Mouse (Mus musculus) kidney, postnatal 0 days (tissue): Measurements from ENCODE around the gene Ctnnd2. TPM values are rescaled to one million over a fixed set of nuclear protein-coding genes. Genes with fewer than 3 reads are reported as not detected.

Source experiments
- ATAC-seq: fragments of 200-750 bp; cut with Nextera tagmentation; replicated peaks from 2 replicates; pipeline ENCODE4 v1.8.0; 2017; ENCODE audit warnings: low read depth, moderate number of reproducible peaks, moderate TSS enrichment, moderate library complexity; ENCODE audit not compliant: low FRiP score
- DNase-seq: peaks from one replicate; pipeline ENCODE4 v3.0.0-alpha.2; 2016; ENCODE audit warnings: low spot score
- H3K27ac ChIP-seq: fragments of 300-500 bp; sonication (generic); 2 replicates; pipeline ENCODE4 v1.5.1; 2014; ENCODE audit warnings: mild to moderate bottlenecking
- H3K27me3 ChIP-seq: fragments of 300-500 bp; sonication (generic); 2 replicates; pipeline ENCODE4 v1.6.1; 2014; ENCODE audit warnings: low read length, mixed read lengths; ENCODE audit not compliant: insufficient read depth
- H3K36me3 ChIP-seq: fragments of 300-500 bp; sonication (generic); 2 replicates; pipeline ENCODE4 v1.6.1; 2014; ENCODE audit warnings: low read length, mixed read lengths; ENCODE audit not compliant: insufficient read depth
- H3K4me1 ChIP-seq: fragments of 300-500 bp; sonication (generic); replicated peaks from 2 replicates; pipeline ENCODE4 v1.6.1; 2014; ENCODE audit warnings: antibody characterized with exemption, low read length, mixed read lengths; ENCODE audit not compliant: insufficient read depth
- H3K4me2 ChIP-seq: fragments of 300-500 bp; sonication (generic); 2 replicates; pipeline ENCODE4 v1.6.1; 2014; ENCODE audit warnings: mild to moderate bottlenecking, low read length, moderate library complexity, mixed read lengths
- H3K4me3 ChIP-seq: fragments of 300-500 bp; sonication (generic); replicated peaks from 2 replicates; pipeline ENCODE4 v1.5.1; 2014; ENCODE audit warnings: low read depth, low read length
- H3K9ac ChIP-seq: fragments of 300-500 bp; sonication (generic); 2 replicates; pipeline ENCODE4 v1.6.1; 2014; ENCODE audit warnings: low read depth, low read length
- H3K9me3 ChIP-seq: fragments of 300-500 bp; sonication (generic); replicated peaks from 2 replicates; pipeline ENCODE4 v1.6.1; 2016; ENCODE audit warnings: low read length, inconsistent platforms, mixed read lengths
- CTCF ChIP-seq: IDR thresholded peaks from 2 replicates; pipeline ENCODE4 v1.5.1; 2016; ENCODE audit warnings: antibody characterized with exemption, low read depth, mild to moderate bottlenecking, moderate library complexity
- WGBS: fragments of 180-500 bp; shearing (Covaris S2); extraction: QIAGEN DNeasy Blood & Tissue Kit; methylation state at CpG from one replicate; pipeline ENCODE4 v1.1.7; 2014; 5-methylcytosine and 5-hydroxymethylcytosine counted together
- polyA plus RNA-seq: library from polyadenylated mRNA; unstranded; fragments of >200 nt; fragmentation: Nextera tagmentation; extraction: Ambion mirVana; gene quantifications from 2 replicates; pipeline ENCODE4 v1.2.1, GENCODE M21; 2015

The Ctnnd2 gene
- polyA plus RNA-seq, 1 experiment from 2014 or later, result 2.8 TPM

DNA sequence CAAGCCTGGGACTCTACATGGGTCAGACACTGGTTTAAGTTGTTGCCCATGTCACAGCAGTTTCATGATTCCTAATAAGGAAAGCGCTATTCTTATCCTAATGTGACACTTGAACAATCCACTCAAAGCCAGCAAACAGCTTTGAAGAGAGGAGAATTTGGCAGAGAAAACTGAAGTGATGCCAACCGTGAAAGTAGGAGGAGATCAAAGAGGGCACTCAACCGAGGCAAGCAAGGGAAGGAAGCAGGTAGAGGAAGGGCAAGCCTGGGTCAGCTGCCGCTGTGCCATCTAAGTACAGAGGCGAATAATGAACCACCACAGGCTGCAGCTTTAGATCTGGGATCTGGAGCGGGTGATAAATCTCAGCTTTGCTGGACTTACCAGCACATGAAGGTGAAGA lies 528.4 kb downstream of the Ctnnd2 start:
- Histone ChIP-seq H3K9me3 (no peaks in the 10 kb centered on the region), H3K4me2 (no peak overlapping the region), H3K9ac (no peak overlapping the region), H3K27ac (no peak overlapping the region), H3K4me3 (no peak overlapping the region), H3K4me1 (no peaks in the 10 kb centered on the region), H3K27me3 (no peaks in the 10 kb centered on the region), H3K36me3 (no peaks in the 10 kb centered on the region)
- peak; percentile 33; the same call in 1 of the 2 replicates for ATAC-seq
- TF ChIP-seq CTCF, result no peak
- DNase-seq, result peak; percentile 28
- 30% methylated on average over 6 of the region's 6 CpGs for WGBS

- no peak overlapping the region for H3K9ac ChIP-seq
- no peaks in the 10 kb centered on the region for H3K27me3 ChIP-seq
- no peak overlapping the region for H3K4me2 ChIP-seq
- DNase-seq (no peak), ATAC-seq (no peak)
- H3K4me3 ChIP-seq, result no peak overlapping the region
- TF ChIP-seq CTCF, result no peak
- no peaks in the 10 kb centered on the region for H3K4me1 ChIP-seq
- no peaks in the 10 kb centered on the region for H3K36me3 ChIP-seq
- 64% methylated on average over 5 of the region's 5 CpGs for WGBS
- H3K9me3 ChIP-seq, result no peaks in the 10 kb centered on the region
- H3K27ac ChIP-seq, result no peak overlapping the region
Observed at GRCm38 (mm10) chr15:30701592-30701991, 529.2 kb downstream of the Ctnnd2 start.

DNA sequence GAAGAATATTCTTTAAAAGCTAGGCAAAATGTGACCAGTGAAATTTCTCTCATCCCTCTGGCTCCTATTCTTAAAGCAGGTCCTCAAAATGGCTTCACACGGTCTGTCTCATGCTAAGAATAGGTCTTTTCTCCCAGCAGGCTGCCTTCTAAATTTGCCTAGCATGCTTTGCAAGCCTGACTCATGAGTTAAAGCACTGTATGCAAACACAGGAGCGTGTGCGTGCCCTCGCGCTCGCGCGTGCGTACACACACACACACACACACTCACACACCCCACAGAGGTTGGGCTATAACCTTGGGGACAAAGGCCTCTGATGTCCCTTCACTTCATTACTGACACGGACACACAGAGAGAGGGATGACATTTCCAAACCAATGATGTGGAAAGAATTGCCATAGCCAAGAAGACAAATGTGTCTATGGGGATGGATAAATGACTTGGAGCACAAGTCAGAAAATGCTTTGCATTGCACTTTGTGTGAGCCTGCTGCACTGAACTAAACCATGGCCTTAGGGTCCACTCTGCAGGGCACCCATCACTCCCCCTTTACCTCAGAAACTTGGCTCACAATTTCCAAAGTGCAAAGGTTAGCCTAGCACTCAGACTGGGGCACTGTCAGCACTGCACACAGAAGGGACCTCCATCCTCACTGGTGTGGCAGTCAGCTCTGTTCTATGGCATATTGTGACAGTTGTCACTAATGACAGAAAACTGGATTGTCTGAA lies 536.8 kb downstream of the Ctnnd2 start:
- Histone ChIP-seq H3K9me3 (no peaks in the 10 kb centered on the region), H3K27me3 (no peaks in the 10 kb centered on the region), H3K4me3 (no peak overlapping the region), H3K36me3 (no peaks in the 10 kb centered on the region), H3K9ac (no peak overlapping the region), H3K27ac (no peak overlapping the region), H3K4me2 (no peak overlapping the region), H3K4me1 (no peaks in the 10 kb centered on the region)
- ATAC-seq (no peak), DNase-seq (no peak)
- WGBS, result 83% methylated on average over 10 of the region's 10 CpGs
- no peak for TF ChIP-seq CTCF

GRCm38 (mm10) chr15:30709754-30710105 lies 537.3 kb downstream of the Ctnnd2 start:
- Histone ChIP-seq H3K27me3 (no peaks in the 10 kb centered on the region), H3K4me1 (no peaks in the 10 kb centered on the region), H3K4me2 (no peak overlapping the region), H3K27ac (no peak overlapping the region), H3K36me3 (no peaks in the 10 kb centered on the region), H3K9me3 (no peaks in the 10 kb centered on the region), H3K9ac (no peak overlapping the region), H3K4me3 (no peak overlapping the region)
- no peak for TF ChIP-seq CTCF
- ATAC-seq (no peak), DNase-seq (no peak)
- 79% methylated on average over 2 of the region's 2 CpGs for WGBS

GRCm38 (mm10) chr15:30714823-30715222 lies 542.4 kb downstream of the Ctnnd2 start:
- ATAC-seq (no peak), DNase-seq (no peak)
- no peaks in the 10 kb centered on the region for H3K27me3 ChIP-seq
- no peaks in the 10 kb centered on the region for H3K9me3 ChIP-seq
- no peak overlapping the region for H3K4me3 ChIP-seq
- WGBS, result 92% methylated on average over 2 of the region's 2 CpGs
- TF ChIP-seq CTCF, result no peak
- no peaks in the 10 kb centered on the region for H3K4me1 ChIP-seq
- H3K27ac ChIP-seq, result no peak overlapping the region
- H3K4me2 ChIP-seq, result no peak overlapping the region
- H3K9ac ChIP-seq, result no peak overlapping the region
- no peaks in the 10 kb centered on the region for H3K36me3 ChIP-seq

DNA sequence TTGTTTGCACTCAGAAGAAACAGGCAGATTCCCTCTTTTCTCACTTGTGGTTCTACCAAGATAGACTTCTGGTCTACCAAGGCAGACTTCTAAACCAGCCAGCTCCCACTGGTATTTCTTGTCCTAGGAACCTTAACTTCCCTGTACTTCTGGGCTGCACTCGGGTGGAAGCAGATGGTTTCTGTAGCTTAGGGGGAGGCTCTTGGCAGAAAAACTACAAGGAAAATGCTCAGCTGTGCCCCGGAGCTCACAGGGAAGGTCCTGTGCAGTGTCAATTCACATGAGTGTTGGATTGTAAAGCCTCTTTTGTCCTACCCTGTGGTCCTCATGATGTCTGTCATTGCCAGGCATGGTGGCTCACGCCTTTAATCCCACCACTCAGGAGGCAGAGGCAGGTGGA lies 546.4 kb downstream of the Ctnnd2 start:
- no peak for TF ChIP-seq CTCF
- Histone ChIP-seq H3K4me3 (no peak overlapping the region), H3K4me1 (no peaks in the 10 kb centered on the region), H3K9ac (no peak overlapping the region), H3K9me3 (no peaks in the 10 kb centered on the region), H3K27me3 (no peaks in the 10 kb centered on the region), H3K27ac (no peak overlapping the region), H3K36me3 (no peaks in the 10 kb centered on the region), H3K4me2 (no peak overlapping the region)
- DNase-seq (no peak), ATAC-seq (no peak)
- 81% methylated on average over 3 of the region's 3 CpGs for WGBS

- 66% methylated on average over 2 of the region's 2 CpGs for WGBS
- H3K27ac ChIP-seq, result no peak overlapping the region
- no peak overlapping the region for H3K4me3 ChIP-seq
- no peaks in the 10 kb centered on the region for H3K27me3 ChIP-seq
- no peak overlapping the region for H3K9ac ChIP-seq
- TF ChIP-seq CTCF, result no peak
- DNase-seq (no peak), ATAC-seq (no peak)
- H3K9me3 ChIP-seq, result no peaks in the 10 kb centered on the region
- no peak overlapping the region for H3K4me2 ChIP-seq
- H3K4me1 ChIP-seq, result no peaks in the 10 kb centered on the region
- no peaks in the 10 kb centered on the region for H3K36me3 ChIP-seq
Observed at GRCm38 (mm10) chr15:30719226-30719625, 546.8 kb downstream of the Ctnnd2 start.
